Mouse (Mus musculus): ENCODE results near the gene Gar1. TPM values are rescaled to one million over a fixed set of nuclear protein-coding genes. Genes with fewer than 3 reads are reported as not detected.

Gar1 gene
- polyA plus RNA-seq, 1 experiment from 2014 or later: 14.0 TPM

GRCm38 (mm10) chr3:129846846-129847245 lies 15.7 kb upstream of the Gar1 start:
- Histone ChIP-seq H3K4me3 (ENCODE audit: control insufficient read depth in 1 of 2, insufficient read depth in 1 of 2, low read depth in 1 of 2, low read length in 2 of 2) (no peak overlapping the region), H3K27me3 (ENCODE audit: control insufficient read depth, insufficient read depth, low read length) (no peaks in the 10 kb centered on the region), H3K36me3 (ENCODE audit: control insufficient read depth, insufficient read depth, low read length) (no peaks in the 10 kb centered on the region), H3K4me1 (ENCODE audit: control insufficient read depth in 2 of 2, insufficient read depth in 2 of 2, low read length in 2 of 2) (no peaks in the 10 kb centered on the region), H3K9me3 (ENCODE audit: control insufficient read depth, low read length) (no peaks in the 10 kb centered on the region), H3K27ac (replicated peaks in 1 of 2; ENCODE audit: control insufficient read depth in 1 of 2, insufficient read depth in 1 of 2, low read depth in 2 of 2, low read length in 2 of 2) (no peak overlapping the region), H3K9ac (ENCODE audit: low read length) (no peak overlapping the region), H3K4me2 (ENCODE audit: low read length) (no peak overlapping the region)
- WGBS: 76% methylated on average over 7 of the region's 7 CpGs
- ATAC-seq (ENCODE audit: insufficient number of reproducible peaks, insufficient read depth, low FRiP score, low read depth): no peak

- Histone ChIP-seq H3K9ac (ENCODE audit: low read length) (no peak overlapping the region), H3K36me3 (ENCODE audit: control insufficient read depth, insufficient read depth, low read length) (no peaks in the 10 kb centered on the region), H3K4me3 (ENCODE audit: control insufficient read depth in 1 of 2, insufficient read depth in 1 of 2, low read depth in 1 of 2, low read length in 2 of 2) (no peak overlapping the region), H3K4me1 (ENCODE audit: control insufficient read depth in 2 of 2, insufficient read depth in 2 of 2, low read length in 2 of 2) (no peaks in the 10 kb centered on the region), H3K27me3 (ENCODE audit: control insufficient read depth, insufficient read depth, low read length) (no peaks in the 10 kb centered on the region), H3K27ac (replicated peaks in 1 of 2; ENCODE audit: control insufficient read depth in 1 of 2, insufficient read depth in 1 of 2, low read depth in 2 of 2, low read length in 2 of 2) (no peak overlapping the region), H3K4me2 (ENCODE audit: low read length) (no peak overlapping the region), H3K9me3 (ENCODE audit: control insufficient read depth, low read length) (no peaks in the 10 kb centered on the region)
- WGBS: 71% methylated on average over 2 of the region's 2 CpGs
- ATAC-seq (ENCODE audit: insufficient number of reproducible peaks, insufficient read depth, low FRiP score, low read depth): no peak
Measured at GRCm38 (mm10) chr3:129845868-129846267, 14.7 kb upstream of the Gar1 start.

GRCm38 (mm10) chr3:129838017-129838416 lies 6.8 kb upstream of the Gar1 start:
- Histone ChIP-seq H3K4me2 (ENCODE audit: low read length) (no peak overlapping the region), H3K9me3 (ENCODE audit: control insufficient read depth, low read length) (no peaks in the 10 kb centered on the region), H3K4me1 (ENCODE audit: control insufficient read depth in 2 of 2, insufficient read depth in 2 of 2, low read length in 2 of 2) (peaks cover 5 to 9% of the 10 kb centered on the region in 2 experiments; a peak in 2 of 4 replicates), H3K27ac (replicated peaks in 1 of 2; ENCODE audit: control insufficient read depth in 1 of 2, insufficient read depth in 1 of 2, low read depth in 2 of 2, low read length in 2 of 2) (no peak overlapping the region), H3K9ac (ENCODE audit: low read length) (no peak overlapping the region), H3K27me3 (ENCODE audit: control insufficient read depth, insufficient read depth, low read length) (no peaks in the 10 kb centered on the region), H3K4me3 (ENCODE audit: control insufficient read depth in 1 of 2, insufficient read depth in 1 of 2, low read depth in 1 of 2, low read length in 2 of 2) (no peak overlapping the region), H3K36me3 (ENCODE audit: control insufficient read depth, insufficient read depth, low read length) (no peaks in the 10 kb centered on the region)
- ATAC-seq (ENCODE audit: insufficient number of reproducible peaks, insufficient read depth, low FRiP score, low read depth): no peak
- 37% methylated on average over 6 of the region's 7 CpGs for WGBS

- no peaks in the 10 kb centered on the region for H3K27me3 ChIP-seq (ENCODE audit: control insufficient read depth, insufficient read depth, low read length)
- no peak overlapping the region for H3K4me2 ChIP-seq (ENCODE audit: low read length)
- H3K4me1 ChIP-seq (ENCODE audit: control insufficient read depth in 2 of 2, insufficient read depth in 2 of 2, low read length in 2 of 2): peaks cover 5 to 9% of the 10 kb centered on the region in 2 experiments; a peak in 2 of 4 replicates
- no peak overlapping the region for H3K27ac ChIP-seq (replicated peaks in 1 of 2; ENCODE audit: control insufficient read depth in 1 of 2, insufficient read depth in 1 of 2, low read depth in 2 of 2, low read length in 2 of 2)
- no peak overlapping the region for H3K9ac ChIP-seq (ENCODE audit: low read length)
- no peak overlapping the region for H3K4me3 ChIP-seq (ENCODE audit: control insufficient read depth in 1 of 2, insufficient read depth in 1 of 2, low read depth in 1 of 2, low read length in 2 of 2)
- H3K9me3 ChIP-seq (ENCODE audit: control insufficient read depth, low read length): no peaks in the 10 kb centered on the region
- H3K36me3 ChIP-seq (ENCODE audit: control insufficient read depth, insufficient read depth, low read length): no peaks in the 10 kb centered on the region
- 65% methylated on average over 6 of the region's 6 CpGs for WGBS
- no peak for ATAC-seq (ENCODE audit: insufficient number of reproducible peaks, insufficient read depth, low FRiP score, low read depth)
Measured at GRCm38 (mm10) chr3:129836965-129837364, 5.8 kb upstream of the Gar1 start.

- peak; percentile 44; the same call in 1 of the 2 replicates for ATAC-seq (ENCODE audit: insufficient number of reproducible peaks, insufficient read depth, low FRiP score, low read depth)
- WGBS: 14% methylated on average over 11 of the region's 11 CpGs
- 0 out of 4 replicates have a peak overlapping the region, but pooled peaks of 1 of the 2 experiments have one; percentile 0 for H3K4me3 ChIP-seq (ENCODE audit: control insufficient read depth in 1 of 2, insufficient read depth in 1 of 2, low read depth in 1 of 2, low read length in 2 of 2)
- no peaks in the 10 kb centered on the region for H3K27me3 ChIP-seq (ENCODE audit: control insufficient read depth, insufficient read depth, low read length)
- H3K9me3 ChIP-seq (ENCODE audit: control insufficient read depth, low read length): no peaks in the 10 kb centered on the region
- H3K9ac ChIP-seq (ENCODE audit: low read length): no peak overlapping the region
- H3K4me2 ChIP-seq (ENCODE audit: low read length): peak overlapping the region; percentile 52
- no peaks in the 10 kb centered on the region for H3K36me3 ChIP-seq (ENCODE audit: control insufficient read depth, insufficient read depth, low read length)
- H3K27ac ChIP-seq (replicated peaks in 1 of 2; ENCODE audit: control insufficient read depth in 1 of 2, insufficient read depth in 1 of 2, low read depth in 2 of 2, low read length in 2 of 2): peak overlapping the region; percentile 45 to 77
- H3K4me1 ChIP-seq (ENCODE audit: control insufficient read depth in 2 of 2, insufficient read depth in 2 of 2, low read length in 2 of 2): peaks cover 8 to 9% of the 10 kb centered on the region in 2 experiments; a peak in 3 of 4 replicates
Measured at GRCm38 (mm10) chr3:129836051-129836697, 5.0 kb upstream of the Gar1 start.

GRCm38 (mm10) chr3:129835388-129835934 lies 4.3 kb upstream of the Gar1 start, which contains the start of gene Cfi:
Gene Cfi (plus strand): TSS chr3:129835884.
- peak within 1 kb of the TSS; percentile 45 to 77 for H3K27ac ChIP-seq (replicated peaks in 1 of 2; ENCODE audit: control insufficient read depth in 1 of 2, insufficient read depth in 1 of 2, low read depth in 2 of 2, low read length in 2 of 2)
- H3K36me3 ChIP-seq (ENCODE audit: control insufficient read depth, insufficient read depth, low read length): no peaks in the 10 kb centered on the region
- H3K9me3 ChIP-seq (ENCODE audit: control insufficient read depth, low read length): no peaks in the 10 kb centered on the region
- H3K9ac ChIP-seq (ENCODE audit: low read length): no peak within 1 kb of the TSS
- H3K4me1 ChIP-seq (ENCODE audit: control insufficient read depth in 2 of 2, insufficient read depth in 2 of 2, low read length in 2 of 2): peaks cover 8 to 9% of the 10 kb centered on the region in 2 experiments; a peak in 3 of 4 replicates
- no peaks in the 10 kb centered on the region for H3K27me3 ChIP-seq (ENCODE audit: control insufficient read depth, insufficient read depth, low read length)
- H3K4me2 ChIP-seq (ENCODE audit: low read length): peak within 1 kb of the TSS; percentile 52
- 0 out of 4 replicates have a peak within 1 kb of the TSS, but pooled peaks of 1 of the 2 experiments have one; percentile 0 for H3K4me3 ChIP-seq (ENCODE audit: control insufficient read depth in 1 of 2, insufficient read depth in 1 of 2, low read depth in 1 of 2, low read length in 2 of 2)
- ATAC-seq (ENCODE audit: insufficient number of reproducible peaks, insufficient read depth, low FRiP score, low read depth): no peak
- 41% methylated on average over 6 of the region's 6 CpGs for WGBS

- no peaks in the 10 kb centered on the region for H3K9me3 ChIP-seq (ENCODE audit: control insufficient read depth, low read length)
- H3K27me3 ChIP-seq (ENCODE audit: control insufficient read depth, insufficient read depth, low read length): no peaks in the 10 kb centered on the region
- ATAC-seq (ENCODE audit: insufficient number of reproducible peaks, insufficient read depth, low FRiP score, low read depth): peak; percentile 36
- H3K36me3 ChIP-seq (ENCODE audit: control insufficient read depth, insufficient read depth, low read length): peaks cover 20% of the 10 kb centered on the region
- peak overlapping the region; percentile 88 for H3K9ac ChIP-seq (ENCODE audit: low read length)
- H3K4me3 ChIP-seq (ENCODE audit: control insufficient read depth in 1 of 2, insufficient read depth in 1 of 2, low read depth in 1 of 2, low read length in 2 of 2): peak overlapping the region; percentile 92
- H3K4me2 ChIP-seq (ENCODE audit: low read length): peak overlapping the region; percentile 76
- peak overlapping the region; percentile 85 to 87 for H3K27ac ChIP-seq (replicated peaks in 1 of 2; ENCODE audit: control insufficient read depth in 1 of 2, insufficient read depth in 1 of 2, low read depth in 2 of 2, low read length in 2 of 2)
- peaks cover 8 to 13% of the 10 kb centered on the region in 2 experiments for H3K4me1 ChIP-seq (ENCODE audit: control insufficient read depth in 2 of 2, insufficient read depth in 2 of 2, low read length in 2 of 2)
- under 1% methylated on average over 40 of the region's 45 CpGs for WGBS
Measured at GRCm38 (mm10) chr3:129830626-129831025, 570 bp downstream of the Gar1 start.
